Mouse (Mus musculus) adrenal gland, adult (tissue): ENCODE measurements around the gene Serpinb12.
A peak's percentile ranks its signal among the peaks of the same experiment; 100 is the strongest.
"Not testable (repeated sequence)": the region's sequence is repeated elsewhere in the genome, so short reads cannot be mapped to it uniquely, and the experiment has no call there.

ENCODE experiments used
- DNase-seq, 2 experiments: peaks; one replicate each; pipeline ENCODE4 v3.0.0; 2022 to 2023; ENCODE audit warnings: low spot score in 1 of 2; ENCODE audit not compliant: inconsistent age in 2 of 2

Serpinb12 gene

GRCm38 (mm10) chr1:106934265-106934664, at the start of gene Serpinb12:
Serpinb12 (plus strand) TSS chr1:106934449.
- no peak for DNase-seq

DNA sequence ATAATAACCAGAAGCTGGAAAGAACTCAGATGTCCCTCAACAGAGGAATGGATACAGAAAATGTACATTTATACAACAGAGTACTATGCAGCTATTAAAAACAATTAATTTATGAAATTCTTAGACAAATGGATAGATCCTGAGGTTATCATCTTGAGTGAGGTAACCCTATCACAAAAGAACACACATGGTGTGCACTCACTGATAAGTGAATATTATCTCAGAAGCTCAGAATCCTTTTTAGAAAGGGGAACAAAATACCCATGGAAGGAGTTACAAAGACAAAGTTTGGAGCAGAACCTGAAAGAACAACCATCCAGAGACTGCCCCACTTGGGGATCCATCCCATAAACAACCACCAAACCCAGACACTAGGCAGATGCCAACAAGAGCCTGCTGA, 39.1 kb upstream of the Serpinb12 start:
- not testable (repeated sequence) for DNase-seq

DNA sequence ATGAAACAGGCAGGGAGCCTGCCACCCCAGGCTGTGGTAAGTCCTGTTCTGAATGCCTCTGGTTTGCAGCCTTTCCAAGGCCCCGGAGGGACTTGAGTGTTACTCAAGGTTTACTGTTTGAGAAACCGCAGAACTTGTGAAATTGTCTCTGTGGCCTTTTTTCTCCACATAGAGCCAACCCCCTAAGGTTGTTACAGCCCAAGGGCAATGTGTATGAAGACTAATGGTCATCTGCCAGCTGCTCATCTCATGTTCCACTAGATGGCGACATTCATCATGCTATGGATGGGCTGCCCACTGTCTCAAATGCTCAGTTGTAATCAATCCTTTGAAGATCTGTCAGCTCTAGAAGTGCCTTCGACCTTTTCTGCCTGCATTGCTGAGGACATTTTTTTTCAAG, 32.8 kb upstream of the Serpinb12 start:
- DNase-seq = peak; percentile 23 to 86

DNA sequence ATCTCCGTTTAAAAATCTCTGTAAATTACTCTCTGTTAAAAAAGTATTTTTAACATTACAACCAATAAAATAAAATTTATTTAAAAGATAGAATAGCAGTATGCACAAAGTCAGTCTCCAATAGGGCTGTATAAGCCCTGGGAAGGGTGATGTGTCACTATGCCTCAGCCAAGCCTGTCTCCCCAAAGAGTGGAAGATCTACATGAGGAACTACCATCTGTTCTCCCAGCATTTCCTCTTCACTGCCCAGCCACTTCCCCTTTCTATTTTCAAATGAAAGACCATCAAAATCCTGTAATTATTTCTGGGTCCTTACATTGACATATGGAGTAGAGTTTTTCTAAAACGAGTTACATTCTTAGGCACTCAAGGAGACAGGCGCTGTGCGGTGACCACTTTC, 2.3 kb upstream of the Serpinb12 start:
- no peak for DNase-seq

- DNase-seq = peak in 1 of 2 experiments; percentile 18
Measured at GRCm38 (mm10) chr1:106933658-106934057, 591 bp upstream of the Serpinb12 start.

DNA sequence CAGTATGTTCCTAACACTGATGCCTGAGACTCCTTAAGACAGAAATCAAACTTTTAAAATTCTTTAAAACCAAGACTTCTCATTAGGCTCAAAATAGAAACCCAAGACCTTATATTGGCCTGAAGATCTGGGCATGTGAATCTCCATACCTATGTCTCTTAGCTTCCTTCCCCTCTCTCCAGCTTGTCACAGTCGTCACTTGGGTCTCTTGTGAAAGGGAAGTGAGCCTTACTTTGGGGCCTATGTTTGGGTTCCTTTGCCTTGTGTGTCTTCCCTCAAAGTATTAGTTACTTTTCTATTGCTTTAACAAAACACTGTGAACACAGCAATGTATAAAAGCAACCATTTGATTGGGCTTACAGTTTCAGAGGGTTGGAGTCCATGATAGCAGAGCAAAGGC, 13.0 kb downstream of the Serpinb12 start:
- no peak for DNase-seq

DNA sequence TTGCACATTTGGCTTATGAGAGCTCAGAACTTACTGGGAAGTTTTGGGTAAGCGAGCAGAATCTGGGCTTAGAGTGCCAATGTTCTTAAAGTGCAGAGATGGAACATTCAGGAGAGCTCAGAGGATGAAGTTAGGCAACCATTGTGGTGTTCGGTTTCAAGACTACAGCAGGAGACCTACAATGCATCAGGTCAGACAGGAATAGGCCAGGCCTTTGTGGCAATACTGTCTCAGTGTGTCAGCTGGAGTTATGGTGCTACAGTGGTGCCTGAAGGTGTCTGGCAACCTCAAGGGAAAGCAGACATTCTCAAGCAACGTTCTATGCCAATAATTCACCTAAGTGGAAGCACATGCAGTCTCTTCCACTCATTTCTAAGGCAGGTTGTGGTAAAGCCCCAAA, 25.7 kb downstream of the Serpinb12 start:
- no peak for DNase-seq

GRCm38 (mm10) chr1:106961023-106961422, 26.8 kb downstream of the Serpinb12 start:
- peak in 1 of 2 experiments; percentile 59 for DNase-seq

DNA sequence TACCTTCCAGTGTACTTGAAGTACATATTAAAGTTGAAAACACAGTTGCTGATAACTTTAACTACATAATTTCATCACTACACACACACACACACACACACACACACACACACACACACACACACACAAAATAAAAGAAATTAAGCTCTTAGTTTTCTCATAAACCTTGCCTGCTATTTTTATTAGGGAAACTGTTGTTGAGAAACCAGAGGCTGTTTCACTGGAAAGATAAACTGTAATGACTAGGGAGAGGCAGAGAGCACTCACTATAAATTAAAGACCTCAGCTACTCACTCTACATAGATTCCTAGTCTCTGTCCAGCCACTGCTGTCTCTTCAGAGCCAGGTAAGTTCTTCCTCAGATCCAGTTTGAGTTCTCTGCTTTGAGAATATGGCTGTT, 46.4 kb downstream of the Serpinb12 start, which contains the start of gene Serpinb13:
TSS of gene Serpinb13 (plus strand) at position 301 of the 400 bp plus-strand sequence.
- no peak for DNase-seq

DNA sequence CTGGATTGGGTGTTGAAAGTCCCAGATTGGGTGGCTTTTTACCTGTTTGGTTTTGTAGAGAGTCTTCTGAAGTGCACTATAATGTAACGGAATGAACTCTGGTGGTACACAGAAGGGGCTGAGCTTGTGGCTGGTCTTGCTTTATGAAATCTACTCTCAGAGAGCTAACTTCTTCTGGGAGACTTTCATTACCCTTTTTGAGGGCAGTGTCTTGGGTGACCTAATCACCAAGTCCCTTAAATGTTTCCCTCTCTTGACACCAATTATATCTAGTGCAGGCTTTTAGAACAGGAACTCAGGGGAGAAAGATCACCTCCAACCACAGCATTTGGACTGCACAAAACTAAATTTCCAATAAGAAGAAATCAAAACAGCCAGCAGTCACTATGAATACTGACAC, 48.8 kb downstream of the Serpinb12 start:
- no peak for DNase-seq

DNA sequence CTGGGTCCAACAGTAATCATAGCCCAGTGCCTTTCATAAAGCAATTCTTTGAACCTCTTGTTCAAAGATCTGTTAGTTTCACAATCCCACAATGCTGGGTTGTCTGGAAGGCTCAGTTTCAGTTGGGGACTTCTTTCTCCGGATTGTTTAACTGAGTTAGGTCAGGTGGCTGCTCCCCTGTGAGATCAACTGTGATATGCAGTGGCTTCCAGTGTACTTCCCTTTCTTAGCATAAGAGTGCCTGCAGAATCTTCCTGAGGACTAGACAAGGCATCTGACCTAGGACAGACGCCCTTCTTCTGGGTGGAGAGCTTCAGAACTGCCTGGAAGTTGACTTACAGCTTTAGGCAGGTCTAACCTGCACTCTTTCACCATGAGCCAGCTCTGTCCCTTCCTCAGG, 49.6 kb downstream of the Serpinb12 start:
- DNase-seq = no peak

DNA sequence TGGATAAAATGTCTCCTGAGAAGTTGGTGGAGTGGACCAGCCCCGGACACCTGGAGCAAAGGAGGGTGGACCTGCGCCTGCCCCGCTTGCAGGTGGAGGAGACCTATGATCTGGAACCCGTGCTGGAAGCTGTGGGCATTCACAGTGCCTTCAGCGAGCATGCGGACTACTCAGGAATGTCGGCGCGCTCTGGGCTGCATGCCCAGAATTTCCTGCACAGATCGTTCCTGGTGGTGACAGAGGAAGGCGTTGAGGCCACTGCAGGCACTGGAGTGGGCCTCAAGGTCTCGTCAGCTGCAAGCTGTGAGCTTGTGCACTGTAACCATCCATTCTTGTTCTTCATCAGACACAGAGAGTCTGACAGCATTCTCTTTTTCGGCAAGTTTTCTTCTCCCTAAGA, 66.2 kb downstream of the Serpinb12 start:
- peak; percentile 66 to 67 for DNase-seq

GRCm38 (mm10) chr1:107001754-107002153, 67.5 kb downstream of the Serpinb12 start:
- no peak for DNase-seq

GRCm38 (mm10) chr1:107006316-107006715, 72.1 kb downstream of the Serpinb12 start:
- DNase-seq = no peak
